In genomic region chr19:25461553-25462320, GRCm38 (mm10) we compare ENCODE assay signal across 15 mouse cellular contexts. TPM values are rescaled to one million over a fixed set of nuclear protein-coding genes. Genes with fewer than 3 reads are reported as not detected.
A peak's percentile ranks its signal among the peaks of the same experiment; 100 is the strongest.
DNase-seq lines count a peak whose midpoint lies in the region; ATAC-seq and TF ChIP-seq lines count a peak whose summit lies in the region.
"Had no signal": no experiment of that assay in that cellular context is flagged by ENCODE, and none has a peak within 500 bp of the region (broad histone marks: within the 10 kb centered on the region; RNA-seq: fewer than 3 reads in every experiment).

No protein-coding gene starts in this region.

- H3K4me1 ChIP-seq in midbrain, embryonic 11.5 days (ENCODE audit: control insufficient read depth, insufficient read depth, low read length), result no peaks in the 10 kb centered on the region
- no peaks in the 10 kb centered on the region for H3K4me1 ChIP-seq in midbrain, embryonic 10.5 days
- no peaks in the 10 kb centered on the region for H3K4me1 ChIP-seq in midbrain, embryonic 12.5 days
- H3K4me1 ChIP-seq in intestine, postnatal 0 days (replicated peaks; ENCODE audit: control insufficient read depth, insufficient read depth, low read length), result no peaks in the 10 kb centered on the region
- H3K4me1 ChIP-seq: limb, embryonic 15.5 days; stomach, embryonic 15.5 days had no signal

- TF ChIP-seq CTCF in left cerebral cortex, adult 2 months (IDR thresholded peaks at IDR 0.05), result no peak
- no peak for TF ChIP-seq CTCF in intestine, postnatal 0 days (IDR thresholded peaks at IDR 0.05; ENCODE audit: low read depth)

- H3K27me3 ChIP-seq in midbrain, embryonic 11.5 days (ENCODE audit: control insufficient read depth, insufficient read depth, low read length), result no peaks in the 10 kb centered on the region
- H3K27me3 ChIP-seq in midbrain, embryonic 10.5 days (ENCODE audit: low read depth, poor library complexity, severe bottlenecking), result no peaks in the 10 kb centered on the region
- no peaks in the 10 kb centered on the region for H3K27me3 ChIP-seq in midbrain, embryonic 12.5 days
- no peaks in the 10 kb centered on the region for H3K27me3 ChIP-seq in intestine, postnatal 0 days (replicated peaks; ENCODE audit: control insufficient read depth, insufficient read depth, low read length)
- H3K27me3 ChIP-seq: limb, embryonic 15.5 days; stomach, embryonic 15.5 days had no signal

- 82% methylated on average over 20 of the region's 20 CpGs for WGBS in midbrain, embryonic 11.5 days
- 86% methylated on average over 20 of the region's 20 CpGs for WGBS in midbrain, embryonic 10.5 days
- 67% methylated on average over 20 of the region's 20 CpGs for WGBS in midbrain, embryonic 12.5 days
- 71% methylated on average over 20 of the region's 20 CpGs for WGBS in intestine, postnatal 0 days

- H3K36me3 ChIP-seq in midbrain, embryonic 11.5 days (ENCODE audit: control insufficient read depth, insufficient read depth, low read length), result no peaks in the 10 kb centered on the region
- H3K36me3 ChIP-seq in midbrain, embryonic 10.5 days, result no peaks in the 10 kb centered on the region
- H3K36me3 ChIP-seq in midbrain, embryonic 12.5 days, result no peaks in the 10 kb centered on the region
- no peaks in the 10 kb centered on the region for H3K36me3 ChIP-seq in intestine, postnatal 0 days (ENCODE audit: control insufficient read depth, insufficient read depth)
- H3K36me3 ChIP-seq: G1E; limb, embryonic 15.5 days; stomach, embryonic 15.5 days had no signal

- no peak overlapping the region for H3K4me2 ChIP-seq in midbrain, embryonic 11.5 days
- H3K4me2 ChIP-seq in midbrain, embryonic 12.5 days (replicated peaks), result no peak overlapping the region
- no peak overlapping the region for H3K4me2 ChIP-seq in intestine, postnatal 0 days (replicated peaks; ENCODE audit: low read depth)
- H3K4me2 ChIP-seq: limb, embryonic 15.5 days; stomach, embryonic 15.5 days had no signal

- intact Hi-C loops in left cerebral cortex, adult 2 months (cut with DNase I), result no loop called here

- no peak overlapping the region for H3K27ac ChIP-seq in midbrain, embryonic 11.5 days (ENCODE audit: low read depth, low read length)
- no peak overlapping the region for H3K27ac ChIP-seq in midbrain, embryonic 10.5 days (replicated peaks)
- no peak overlapping the region for H3K27ac ChIP-seq in midbrain, embryonic 12.5 days (replicated peaks)
- no peak overlapping the region for H3K27ac ChIP-seq in left cerebral cortex, adult 2 months
- H3K27ac ChIP-seq in intestine, postnatal 0 days (ENCODE audit: low read depth, low read length), result no peak overlapping the region
- H3K27ac ChIP-seq: limb, embryonic 15.5 days; stomach, embryonic 15.5 days had no signal

- no peak overlapping the region for H3K4me3 ChIP-seq in midbrain, embryonic 11.5 days (ENCODE audit: low read depth, low read length)
- H3K4me3 ChIP-seq in midbrain, embryonic 10.5 days, result no peak overlapping the region
- no peak overlapping the region for H3K4me3 ChIP-seq in midbrain, embryonic 12.5 days
- no peak overlapping the region for H3K4me3 ChIP-seq in left cerebral cortex, adult 2 months
- no peak overlapping the region for H3K4me3 ChIP-seq in intestine, postnatal 0 days (ENCODE audit: low read depth, low read length)
- H3K4me3 ChIP-seq: limb, embryonic 15.5 days; stomach, embryonic 15.5 days had no signal

- ATAC-seq in midbrain, embryonic 11.5 days (ENCODE audit: low FRiP score), result no peak
- ATAC-seq in midbrain, embryonic 12.5 days (ENCODE audit: low FRiP score, low read depth), result peak; percentile 19; the same call in 1 of the 2 replicates
- no peak for ATAC-seq in intestine, postnatal 0 days

- H3K9ac ChIP-seq in midbrain, embryonic 11.5 days (ENCODE audit: low read length), result no peak overlapping the region
- H3K9ac ChIP-seq in midbrain, embryonic 12.5 days (replicated peaks), result no peak overlapping the region
- no peak overlapping the region for H3K9ac ChIP-seq in intestine, postnatal 0 days (ENCODE audit: low read depth, low read length)
- H3K9ac ChIP-seq: limb, embryonic 15.5 days; stomach, embryonic 15.5 days had no signal

- peak; percentile 36 for DNase-seq in adrenal gland, adult 2 months
- no peak for DNase-seq in adrenal gland, adult 18-20 months (ENCODE audit: low spot score in 2 of 2)
- DNase-seq in midbrain, embryonic 11.5 days (ENCODE audit: low spot score, missing footprints), result peak; percentile 66
- DNase-seq in midbrain, embryonic 10.5 days (ENCODE audit: low spot score), result no peak
- DNase-seq in left cerebral cortex, adult 2 months (ENCODE audit: extremely low spot score in 1 of 2, low spot score in 2 of 2), result no peak
- no peak for DNase-seq in lung, postnatal 4 days
- DNase-seq: cerebellum, adult 8-10 months; layer of hippocampus, adult 9-11 months had no signal

- H3K9me3 ChIP-seq in midbrain, embryonic 11.5 days (ENCODE audit: control insufficient read depth, low read length), result no peaks in the 10 kb centered on the region
- H3K9me3 ChIP-seq in midbrain, embryonic 10.5 days (replicated peaks), result peaks cover 5% of the 10 kb centered on the region
- H3K9me3 ChIP-seq in midbrain, embryonic 12.5 days, result no peaks in the 10 kb centered on the region
- no peaks in the 10 kb centered on the region for H3K9me3 ChIP-seq in intestine, postnatal 0 days (ENCODE audit: control insufficient read depth)
- H3K9me3 ChIP-seq: limb, embryonic 15.5 days; stomach, embryonic 15.5 days had no signal

RNA-seq across cellular contexts. Expression of gene Dmrt1, which starts 43.7 kb away (rescaled TPM):
- not detected for total RNA-seq in adrenal gland, adult 2 months (2021)
- polyA plus RNA-seq in adrenal gland, adult 2 months (2012; rRNA removed), result not detected in 2 replicates
- total RNA-seq in adrenal gland, adult 18-20 months (2021), result not detected
- not detected in 2 replicates for polyA plus RNA-seq in midbrain, embryonic 11.5 days (2014; fragmentation: Nextera tagmentation; extraction: Ambion mirVana)
- polyA plus RNA-seq in midbrain, embryonic 10.5 days (2016; fragmentation: Nextera tagmentation; extraction: Ambion mirVana), result 0.07 TPM in 1 of 2 replicates, not detected in the other
- polyA plus RNA-seq in midbrain, embryonic 12.5 days (2016; fragmentation: Nextera tagmentation; extraction: Ambion mirVana), result 0.11 TPM in 1 of 2 replicates, not detected in the other
- not detected for total RNA-seq in left cerebral cortex, adult 2 months (2021)
- not detected in 2 replicates for polyA plus RNA-seq in intestine, postnatal 0 days (2015; fragmentation: Nextera tagmentation; extraction: Ambion mirVana)
- total RNA-seq: G1E; heart, adult 8-10 months had no signal
- polyA plus RNA-seq: G1E; lung, embryonic 16.5 days; stomach, embryonic 15.5 days had no signal

Comparison
In these comparisons a context has a peak if more than half of its experiments do, and no peak if none do; other contexts are left out.
1. DNase-seq: peak in adrenal gland, adult 2 months (single experiment) and midbrain, embryonic 11.5 days (single experiment); none in adrenal gland, adult 18-20 months (0 of 2), midbrain, embryonic 10.5 days (single experiment), left cerebral cortex, adult 2 months (0 of 2) and lung, postnatal 4 days (0 of 2).